Mouse (Mus musculus) liver, embryonic 14.5 days (tissue): ENCODE measurements around the gene Rprd2. TPM values are rescaled to one million over a fixed set of nuclear protein-coding genes. Genes with fewer than 3 reads are reported as not detected.
A peak's percentile ranks its signal among the peaks of the same experiment; 100 is the strongest.

Source experiments
- ATAC-seq: fragments of 200-750 bp; cut with Nextera tagmentation; 2 replicates; pipeline ENCODE4 v1.8.0; 2017; ENCODE audit warnings: moderate number of reproducible peaks, mild to moderate bottlenecking, moderate library complexity; ENCODE audit not compliant: insufficient read depth
- DNase-seq, 3 experiments: peaks; one replicate each; pipeline ENCODE4 v3.0.0-alpha.2; 2012 to 2013; ENCODE audit warnings: low read depth in 3 of 3, low spot score in 3 of 3
- H3K27ac ChIP-seq: fragments of 300-500 bp; sonication (generic); 2 replicates; pipeline ENCODE4 v1.5.1; 2014; ENCODE audit warnings: moderate library complexity, mild to moderate bottlenecking, control low read depth, inconsistent platforms
- H3K27me3 ChIP-seq: fragments of 300-500 bp; sonication (generic); 2 replicates; pipeline ENCODE4 v1.6.1; 2014; ENCODE audit warnings: mild to moderate bottlenecking, low read length, moderate library complexity; ENCODE audit not compliant: control insufficient read depth, insufficient read depth
- H3K36me3 ChIP-seq: fragments of 300-500 bp; sonication (generic); replicated peaks from 2 replicates; pipeline ENCODE4 v1.6.1; 2014; ENCODE audit warnings: low read depth; ENCODE audit not compliant: control insufficient read depth, insufficient read depth
- H3K4me1 ChIP-seq, 2 experiments: fragments of 200-500 bp in 1 of 2; fragments of 300-500 bp in 1 of 2; sonication (generic) in 1 of 2; replicated peaks; 2 replicates each; pipeline ENCODE4 v1.6.1; 2012 to 2014; ENCODE audit warnings: antibody characterized with exemption in 1 of 2, inconsistent platforms in 1 of 2, low read length in 1 of 2; ENCODE audit not compliant: control insufficient read depth in 2 of 2, insufficient read depth in 2 of 2
- H3K4me2 ChIP-seq: fragments of 300-500 bp; sonication (generic); 2 replicates; pipeline ENCODE4 v1.6.1; 2014; ENCODE audit warnings: low read depth, mild to moderate bottlenecking, control low read depth, moderate library complexity
- H3K4me3 ChIP-seq, 2 experiments: fragments of 200-500 bp in 1 of 2; fragments of 300-500 bp in 1 of 2; sonication (generic) in 1 of 2; 2 replicates each; pipeline ENCODE4 v1.5.1; 2012 to 2014; ENCODE audit warnings: low read depth in 2 of 2, low read length in 2 of 2, mild to moderate bottlenecking in 2 of 2, control low read depth in 1 of 2, inconsistent platforms in 1 of 2, moderate library complexity in 1 of 2; ENCODE audit not compliant: insufficient read depth in 1 of 2
- H3K9ac ChIP-seq: fragments of 300-500 bp; sonication (generic); replicated peaks from 2 replicates; pipeline ENCODE4 v1.6.1; 2014; ENCODE audit warnings: mild to moderate bottlenecking, control low read depth, moderate library complexity
- H3K9me3 ChIP-seq: fragments of 300-500 bp; sonication (generic); 2 replicates; pipeline ENCODE4 v1.6.1; 2016; ENCODE audit warnings: low read length, mixed read lengths; ENCODE audit not compliant: control insufficient read depth
- CTCF ChIP-seq: IDR thresholded peaks from 2 replicates; pipeline ENCODE4 v1.5.1; 2016; ENCODE audit warnings: antibody characterized with exemption, low read depth, control low read depth
- EP300 ChIP-seq: IDR thresholded peaks from 2 replicates; pipeline ENCODE4 v1.6.1; 2016; ENCODE audit warnings: antibody characterized with exemption, low read depth
- WGBS: fragments of 180-500 bp; shearing (Covaris S2); extraction: QIAGEN DNeasy Blood & Tissue Kit; methylation state at CpG from one replicate; pipeline ENCODE4 v1.1.7; 2014; ENCODE audit not compliant: insufficient replicate concordance; 5-methylcytosine and 5-hydroxymethylcytosine counted together
- polyA plus RNA-seq, 2 experiments: library from polyadenylated mRNA; depleted of rRNA in 1 of 2; stranded (reverse) in 1 of 2; unstranded in 1 of 2; fragments of >200 nt; fragmentation: Nextera tagmentation in 1 of 2; extraction: Ambion mirVana in 1 of 2; gene quantifications; 2 replicates each; pipeline versions ENCODE4 v1.2.1 to v1.2.3; 2012 to 2014

The Rprd2 gene
- polyA plus RNA-seq, 2 experiments, result 5.3 to 6.6 TPM

DNA sequence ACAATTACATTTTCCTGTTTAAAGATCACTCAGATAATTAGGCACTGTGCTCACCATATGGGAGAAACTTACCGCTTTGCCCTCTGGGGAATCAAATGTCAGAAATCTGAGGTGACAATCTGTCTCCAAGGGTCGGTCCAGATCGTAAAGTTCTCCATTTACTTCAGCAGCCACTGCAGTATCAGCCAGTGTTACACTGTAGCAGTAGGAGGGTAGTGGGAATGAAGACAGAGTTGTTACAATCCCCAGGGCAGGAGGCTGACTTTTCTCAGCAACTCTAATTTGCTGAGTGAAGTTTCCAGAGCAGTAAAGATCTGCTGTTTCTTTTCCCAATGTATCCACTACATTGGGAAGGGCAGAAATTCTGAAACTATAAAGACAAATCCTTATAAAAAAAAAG, 65.7 kb downstream of the Rprd2 start:
- H3K4me1 ChIP-seq, result peaks cover 0 to 3% of the 10 kb centered on the region in 2 experiments; a peak in 1 of 4 replicates
- no peak for ATAC-seq
- TF ChIP-seq CTCF (no peak), EP300 (no peak)
- no peak overlapping the region for H3K9ac ChIP-seq
- H3K4me2 ChIP-seq, result peak overlapping the region; percentile 91; the same call in 1 of the 2 replicates
- no peaks in the 10 kb centered on the region for H3K9me3 ChIP-seq
- 79% methylated on average over 3 of the region's 3 CpGs for WGBS
- DNase-seq, result no peak
- H3K4me3 ChIP-seq, result no peak overlapping the region
- no peaks in the 10 kb centered on the region for H3K27me3 ChIP-seq
- H3K27ac ChIP-seq, result no peak overlapping the region
- peaks cover 22% of the 10 kb centered on the region for H3K36me3 ChIP-seq

DNA sequence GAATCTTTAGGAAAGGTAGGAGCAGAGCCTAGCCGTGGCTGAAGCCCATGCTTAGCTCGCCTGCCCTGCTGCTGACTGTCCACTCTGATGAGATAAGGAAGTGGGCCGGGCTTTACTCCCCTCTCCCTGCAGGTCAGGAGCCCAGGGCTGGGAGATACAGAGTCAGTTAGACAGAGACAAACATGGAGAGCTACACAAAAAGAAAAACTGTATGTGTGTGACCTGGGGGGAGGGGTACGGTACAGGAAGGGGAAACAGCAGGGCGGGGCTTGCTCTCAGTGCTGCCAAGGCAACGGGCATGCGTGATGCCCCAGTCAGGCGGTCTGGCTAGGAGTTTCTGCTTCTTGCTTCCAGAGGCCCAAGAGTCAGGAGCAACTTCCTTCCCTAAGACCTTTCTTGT, 78.3 kb downstream of the Rprd2 start:
- H3K36me3 ChIP-seq, result peaks cover 16% of the 10 kb centered on the region
- H3K9ac ChIP-seq, result no peak overlapping the region
- WGBS, result 24% methylated on average over 8 of the region's 8 CpGs
- TF ChIP-seq CTCF, result no peak
- TF ChIP-seq EP300, result no peak
- no peaks in the 10 kb centered on the region for H3K27me3 ChIP-seq
- H3K4me1 ChIP-seq, result peaks cover 0 to 16% of the 10 kb centered on the region in 2 experiments; a peak in 2 of 4 replicates
- no peak overlapping the region for H3K4me3 ChIP-seq
- no peak overlapping the region for H3K27ac ChIP-seq
- DNase-seq (no peak), ATAC-seq (peak; percentile 49)
- H3K9me3 ChIP-seq, result no peaks in the 10 kb centered on the region
- H3K4me2 ChIP-seq, result peak overlapping the region; percentile 29; the same call in 1 of the 2 replicates

DNA sequence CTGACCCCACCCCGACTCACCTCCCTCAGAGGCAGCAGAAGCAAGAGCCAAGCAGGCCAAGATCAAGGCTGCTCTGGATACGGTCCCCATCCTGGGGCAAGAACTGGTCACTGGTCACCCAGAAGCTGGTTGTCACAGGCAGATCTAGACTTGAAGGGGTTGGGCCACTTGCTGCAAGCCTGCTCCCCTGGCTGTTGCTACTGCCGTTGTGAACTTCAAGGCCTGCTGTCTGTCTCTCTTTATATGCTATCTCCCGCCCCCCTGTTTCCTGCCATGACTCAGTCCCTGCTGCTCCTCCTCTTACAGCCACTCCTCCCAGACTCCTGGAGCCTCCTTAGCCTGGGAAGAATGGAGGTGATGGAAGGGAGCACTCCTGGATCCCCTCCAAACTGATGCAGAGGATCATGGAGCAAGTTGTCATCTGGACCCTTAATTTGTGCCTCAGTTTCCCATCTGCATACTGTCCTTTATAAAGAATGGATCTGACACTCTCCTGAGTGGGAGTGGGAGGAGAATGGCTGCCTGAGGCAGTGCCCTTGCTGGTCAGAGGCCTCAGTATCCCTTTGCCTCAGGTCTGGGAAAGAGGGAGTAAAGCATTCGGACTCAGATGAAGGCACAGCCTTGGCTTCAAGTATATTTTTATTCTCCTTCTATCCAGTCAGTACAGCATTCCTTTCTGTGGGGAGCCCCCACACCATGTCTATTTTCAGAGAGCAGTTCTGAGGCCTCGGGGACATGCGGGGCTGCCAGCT, 79.1 kb downstream of the Rprd2 start, which contains the start of gene Ecm1:
Gene Ecm1, minus strand, starts transcription at position 217 of the 752 bp plus-strand sequence.
- Histone ChIP-seq H3K9ac (no peak within 1 kb of the TSS), H3K27ac (no peak within 1 kb of the TSS), H3K9me3 (no peaks in the 10 kb centered on the region), H3K27me3 (no peaks in the 10 kb centered on the region), H3K4me1 (peaks cover 3 to 23% of the 10 kb centered on the region in 2 experiments), H3K36me3 (peaks cover 9% of the 10 kb centered on the region), H3K4me3 (no peak within 1 kb of the TSS), H3K4me2 (peak within 1 kb of the TSS; percentile 29; the same call in 1 of the 2 replicates)
- no peak for ATAC-seq
- no peak for TF ChIP-seq EP300
- no peak for TF ChIP-seq CTCF
- WGBS, result 39% methylated on average over 7 of the region's 7 CpGs
- no peak for DNase-seq

DNA sequence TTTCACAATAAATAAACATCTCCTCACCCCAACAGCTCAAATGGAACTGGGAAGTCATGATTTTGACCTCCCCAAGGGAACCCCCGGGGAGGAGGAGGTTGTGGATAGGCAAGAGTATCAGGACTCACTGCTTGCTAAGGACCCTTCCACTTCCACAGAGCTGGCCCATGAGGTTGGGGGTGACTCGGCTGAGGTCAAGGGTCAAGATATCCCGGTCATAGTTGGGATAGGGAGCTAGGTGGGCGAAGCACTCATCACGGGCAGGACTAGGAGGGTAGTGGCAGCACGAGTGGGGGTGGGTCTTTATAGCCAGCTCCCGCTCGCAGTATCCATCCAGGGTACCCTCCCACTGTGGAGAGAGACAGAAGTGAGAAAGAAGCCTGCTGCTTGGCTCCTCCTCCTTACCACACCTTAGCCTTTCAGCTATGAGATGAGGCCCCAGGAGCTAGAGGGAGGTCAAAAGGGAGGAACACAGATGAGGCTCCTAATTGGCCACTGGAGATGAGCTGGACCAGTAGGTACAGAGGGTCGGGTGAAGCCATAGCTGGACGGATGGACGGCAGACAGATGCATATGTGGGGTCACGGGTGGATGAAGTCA, 83.5 kb downstream of the Rprd2 start:
- Histone ChIP-seq H3K4me3 (no peak overlapping the region), H3K4me2 (no peak overlapping the region), H3K4me1 (peaks cover 20 to 36% of the 10 kb centered on the region in 2 experiments), H3K27me3 (no peaks in the 10 kb centered on the region), H3K9ac (no peak overlapping the region), H3K9me3 (no peaks in the 10 kb centered on the region), H3K27ac (no peak overlapping the region), H3K36me3 (no peaks in the 10 kb centered on the region; the same call in 1 of the 2 replicates)
- DNase-seq (no peak), ATAC-seq (no peak)
- TF ChIP-seq EP300 (no peak), CTCF (no peak)
- WGBS, result 80% methylated on average over 12 of the region's 12 CpGs

DNA sequence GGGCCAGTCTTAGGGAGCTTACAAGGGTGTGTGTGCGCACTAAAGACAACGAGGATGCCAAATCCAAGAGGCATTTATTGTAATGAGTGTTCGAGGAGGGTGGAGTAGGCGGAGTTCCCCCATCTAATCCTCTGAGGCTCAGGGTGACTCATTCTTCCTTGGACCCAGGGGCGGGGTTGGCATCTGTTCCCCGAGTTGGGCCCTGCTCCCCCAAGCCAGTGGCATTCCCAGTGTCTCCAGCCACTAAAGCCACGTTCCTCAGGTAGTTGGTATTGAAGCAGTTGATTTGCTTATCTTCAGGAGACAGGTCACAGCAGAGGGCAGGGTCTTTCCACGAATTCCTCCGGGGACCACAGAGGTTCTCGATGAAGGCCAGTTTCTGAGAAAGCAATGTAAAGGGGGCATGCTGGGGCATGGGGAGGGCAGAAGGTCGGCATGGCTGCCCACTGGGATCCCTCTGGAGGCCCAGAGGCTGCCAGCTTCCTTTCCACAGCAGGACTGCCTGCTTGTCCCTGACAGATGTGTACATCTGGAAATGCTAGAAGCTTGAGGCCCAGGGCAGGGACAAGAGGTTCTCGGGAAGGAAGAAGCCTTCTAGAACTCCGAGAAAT, 84.5 kb downstream of the Rprd2 start:
- Histone ChIP-seq H3K9me3 (no peaks in the 10 kb centered on the region), H3K27ac (peak overlapping the region; percentile 22; the same call in 1 of the 2 replicates), H3K27me3 (no peaks in the 10 kb centered on the region), H3K4me2 (peak overlapping the region; percentile 15; the same call in 1 of the 2 replicates), H3K9ac (peak overlapping the region; percentile 18), H3K36me3 (no peaks in the 10 kb centered on the region), H3K4me1 (peaks cover 20 to 32% of the 10 kb centered on the region in 2 experiments), H3K4me3 (no peak overlapping the region)
- WGBS, result 30% methylated on average over 13 of the region's 13 CpGs
- TF ChIP-seq CTCF, result no peak
- TF ChIP-seq EP300, result no peak
- ATAC-seq (peak; percentile 48), DNase-seq (peak in 2 of 3 experiments; percentile 20 to 65)
